Mouse (Mus musculus) forebrain, embryonic 15.5 days (tissue): ENCODE results near the gene Mepce. TPM values are rescaled to one million over a fixed set of nuclear protein-coding genes. Genes with fewer than 3 reads are reported as not detected.
A peak's percentile ranks its signal among the peaks of the same experiment; 100 is the strongest.

Source experiments
- ATAC-seq: fragments of 200-750 bp; cut with Nextera tagmentation; replicated peaks from 2 replicates; pipeline ENCODE4 v1.8.0; 2017; ENCODE audit warnings: mild to moderate bottlenecking, moderate TSS enrichment, moderate library complexity
- H3K27ac ChIP-seq: fragments of 300-500 bp; sonication (generic); replicated peaks from 2 replicates; pipeline ENCODE4 v1.5.1; 2015; ENCODE audit warnings: mild to moderate bottlenecking, inconsistent platforms
- H3K27me3 ChIP-seq: fragments of 300-500 bp; sonication (generic); 2 replicates; pipeline ENCODE4 v1.6.1; 2015; ENCODE audit warnings: inconsistent platforms
- H3K36me3 ChIP-seq: fragments of 300-500 bp; sonication (generic); 2 replicates; pipeline ENCODE4 v1.6.1; 2015; ENCODE audit warnings: mild to moderate bottlenecking, inconsistent platforms
- H3K4me1 ChIP-seq: fragments of 300-500 bp; sonication (generic); 2 replicates; pipeline ENCODE4 v1.6.1; 2015; ENCODE audit warnings: inconsistent platforms
- H3K4me2 ChIP-seq: fragments of 300-500 bp; sonication (generic); replicated peaks from 2 replicates; pipeline ENCODE4 v1.6.1; 2015; ENCODE audit warnings: mild to moderate bottlenecking, inconsistent platforms
- H3K4me3 ChIP-seq: fragments of 300-500 bp; sonication (generic); 2 replicates; pipeline ENCODE4 v1.5.1; 2015; ENCODE audit warnings: mild to moderate bottlenecking, inconsistent platforms
- H3K9ac ChIP-seq: fragments of 300-500 bp; sonication (generic); replicated peaks from 2 replicates; pipeline ENCODE4 v1.6.1; 2015; ENCODE audit warnings: mild to moderate bottlenecking, inconsistent platforms
- H3K9me3 ChIP-seq: fragments of 300-500 bp; sonication (generic); 2 replicates; pipeline ENCODE4 v1.6.1; 2016; ENCODE audit warnings: inconsistent platforms
- WGBS: fragments of 180-500 bp; shearing (Covaris S2); methylation state at CpG from one replicate; pipeline ENCODE4 v1.1.7; 2015; ENCODE audit warnings: mixed read lengths; 5-methylcytosine and 5-hydroxymethylcytosine counted together
- polyA plus RNA-seq: library from polyadenylated mRNA; unstranded; fragments of >200 nt; fragmentation: Nextera tagmentation; extraction: Ambion mirVana; gene quantifications from 2 replicates; pipeline ENCODE4 v1.2.1, GENCODE M21; 2015

Mepce gene
- polyA plus RNA-seq, 1 experiment from 2014 or later: 12.3 TPM

- 5% methylated on average over 49 of the region's 62 CpGs for WGBS
- H3K4me1 ChIP-seq: peaks cover 53% of the 10 kb centered on the region
- ATAC-seq: peak; percentile 3
These were observed 2.1 kb downstream of the Mepce start for GRCm38 (mm10) chr5:137785164-137786031.

GRCm38 (mm10) chr5:137784546-137784945, 2.9 kb downstream of the Mepce start:
- peak overlapping the region; percentile 95 for H3K9ac ChIP-seq
- peaks cover 62% of the 10 kb centered on the region for H3K4me1 ChIP-seq
- no peak for ATAC-seq
- WGBS: 88% methylated on average over 14 of the region's 14 CpGs
- H3K36me3 ChIP-seq: peaks cover 43% of the 10 kb centered on the region
- peak overlapping the region; percentile 86 for H3K4me3 ChIP-seq
- H3K27me3 ChIP-seq: no peaks in the 10 kb centered on the region
- H3K27ac ChIP-seq: no peak overlapping the region
- peak overlapping the region; percentile 95 for H3K4me2 ChIP-seq
- no peaks in the 10 kb centered on the region for H3K9me3 ChIP-seq

More at GRCm38 (mm10) chr5:137785164-137786031, 2.1 kb downstream of the Mepce start:
- Histone ChIP-seq H3K36me3 (peaks cover 38% of the 10 kb centered on the region), H3K4me3 (peak overlapping the region; percentile 86), H3K4me2 (peak overlapping the region; percentile 95), H3K27me3 (no peaks in the 10 kb centered on the region), H3K9ac (peak overlapping the region; percentile 95), H3K27ac (peak overlapping the region; percentile 99), H3K9me3 (no peaks in the 10 kb centered on the region)

GRCm38 (mm10) chr5:137783901-137784540, 3.4 kb downstream of the Mepce start:
- H3K27ac ChIP-seq: no peak overlapping the region
- peaks cover 66% of the 10 kb centered on the region for H3K4me1 ChIP-seq
- H3K4me2 ChIP-seq: peak overlapping the region; percentile 95
- no peak for ATAC-seq
- peak overlapping the region; percentile 86 for H3K4me3 ChIP-seq
- no peaks in the 10 kb centered on the region for H3K27me3 ChIP-seq
- peaks cover 43% of the 10 kb centered on the region for H3K36me3 ChIP-seq
- WGBS: 68% methylated on average over 9 of the region's 9 CpGs
- peak overlapping the region; percentile 95 for H3K9ac ChIP-seq
- H3K9me3 ChIP-seq: no peaks in the 10 kb centered on the region

DNA sequence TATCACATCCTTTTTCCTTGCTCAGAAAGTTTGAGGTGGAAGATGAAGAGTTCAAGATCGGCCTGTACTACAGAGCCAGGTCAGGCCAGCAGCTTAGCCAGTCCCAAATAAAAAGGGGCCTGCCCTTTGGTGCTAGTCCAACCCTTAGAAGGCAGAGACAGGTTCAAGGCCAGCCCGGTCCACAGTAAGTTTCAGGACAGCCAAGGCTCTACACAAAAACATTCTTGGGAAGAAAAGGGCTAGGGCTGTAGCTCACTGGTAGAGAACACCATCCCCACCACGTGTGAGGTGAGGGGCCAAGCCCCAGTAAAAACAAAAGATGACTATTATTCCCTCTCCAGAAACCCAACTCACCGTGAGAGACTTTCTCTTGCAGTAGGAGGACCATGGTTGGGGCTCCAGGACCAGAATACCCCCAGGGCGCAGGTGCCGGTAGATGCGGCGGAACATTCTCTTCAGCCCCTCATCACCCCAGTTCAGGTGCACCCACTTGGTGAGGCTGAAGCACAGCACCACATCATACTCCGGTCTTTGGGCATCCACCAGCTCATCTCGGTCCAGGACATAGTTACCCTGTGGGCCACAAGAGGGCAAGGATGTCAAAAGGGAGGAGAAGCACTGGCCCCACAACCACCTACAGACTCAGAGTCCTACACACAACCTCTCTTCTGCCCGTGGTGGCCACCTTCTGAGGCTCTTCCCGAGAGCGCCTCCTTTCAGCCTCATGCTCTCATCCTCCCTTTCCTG, 4.5 kb downstream of the Mepce start:
- H3K9me3 ChIP-seq: no peaks in the 10 kb centered on the region
- H3K36me3 ChIP-seq: peaks cover 43% of the 10 kb centered on the region
- 87% methylated on average over 13 of the region's 13 CpGs for WGBS
- peak overlapping the region; percentile 95 for H3K4me2 ChIP-seq
- no peak overlapping the region for H3K27ac ChIP-seq
- H3K27me3 ChIP-seq: no peaks in the 10 kb centered on the region
- H3K9ac ChIP-seq: peak overlapping the region; percentile 95; the same call in 1 of the 2 replicates
- peak overlapping the region; percentile 86 for H3K4me3 ChIP-seq
- H3K4me1 ChIP-seq: peaks cover 67% of the 10 kb centered on the region
- no peak for ATAC-seq

GRCm38 (mm10) chr5:137781661-137782060, 5.8 kb downstream of the Mepce start:
- ATAC-seq: no peak
- Histone ChIP-seq H3K9me3 (no peaks in the 10 kb centered on the region), H3K4me2 (no peak overlapping the region), H3K27me3 (no peaks in the 10 kb centered on the region), H3K4me1 (peaks cover 65% of the 10 kb centered on the region), H3K4me3 (no peak overlapping the region), H3K36me3 (peaks cover 43% of the 10 kb centered on the region), H3K9ac (0 out of 2 replicates have a peak overlapping the region, but pooled peaks have one; percentile 14), H3K27ac (no peak overlapping the region)
- 93% methylated on average over 7 of the region's 7 CpGs for WGBS

DNA sequence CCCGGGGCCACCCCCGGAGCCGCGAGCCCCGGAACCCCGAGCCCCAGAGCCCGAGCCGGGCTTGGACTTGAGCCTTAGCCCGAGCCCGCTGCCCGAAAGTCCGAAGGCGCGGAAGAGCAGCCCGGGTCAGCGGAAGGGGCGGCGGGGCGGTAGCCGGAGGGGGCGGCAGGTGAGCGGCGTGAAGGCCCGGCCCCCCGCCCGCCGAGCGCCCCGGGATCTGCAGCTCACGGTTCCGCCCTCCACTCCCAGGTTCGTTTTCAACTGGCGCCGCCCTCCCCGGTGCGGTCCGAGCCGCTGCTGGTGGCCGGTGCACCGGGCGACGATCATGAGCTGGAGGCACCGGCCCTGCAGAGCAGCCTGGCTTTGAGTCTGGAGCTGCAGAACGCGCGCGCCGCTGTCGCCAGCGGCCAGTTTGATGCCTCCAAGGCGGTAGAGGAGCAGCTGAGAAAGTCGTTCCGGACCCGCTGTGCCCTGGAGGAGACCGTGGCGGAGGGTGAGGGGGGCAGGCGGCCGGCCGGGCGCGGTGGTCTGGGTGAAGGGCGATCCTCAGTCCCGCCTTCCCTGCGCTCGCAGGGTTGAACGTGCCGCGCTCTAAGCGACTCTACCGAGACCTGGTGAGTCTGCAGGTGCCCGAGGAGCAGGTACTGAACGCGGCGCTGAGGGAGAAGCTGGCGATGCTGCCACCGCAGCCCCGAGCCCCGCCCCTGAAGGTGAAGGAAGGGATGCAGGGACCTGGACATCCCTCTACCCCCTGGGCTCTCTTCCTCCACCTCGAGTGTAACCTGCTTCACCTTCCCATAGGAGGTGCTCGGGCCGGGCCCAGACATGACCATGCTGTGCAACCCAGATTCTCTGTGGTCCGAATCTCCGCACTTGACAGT, 8.2 kb downstream of the Mepce start:
- Histone ChIP-seq H3K9me3 (no peaks in the 10 kb centered on the region), H3K4me2 (peak overlapping the region; percentile 99), H3K27me3 (no peaks in the 10 kb centered on the region), H3K4me1 (peaks cover 55% of the 10 kb centered on the region), H3K4me3 (peak overlapping the region; percentile 99), H3K27ac (peak overlapping the region; percentile 92), H3K36me3 (peaks cover 39% of the 10 kb centered on the region), H3K9ac (peak overlapping the region; percentile 97)
- peak; percentile 14; the same call in 1 of the 2 replicates for ATAC-seq
- under 1% methylated on average over 80 of the region's 83 CpGs for WGBS

- Histone ChIP-seq H3K4me1 (peaks cover 48% of the 10 kb centered on the region), H3K9me3 (no peaks in the 10 kb centered on the region), H3K36me3 (peaks cover 37% of the 10 kb centered on the region), H3K4me2 (peak within 1 kb of the TSS; percentile 99), H3K9ac (peak within 1 kb of the TSS; percentile 97), H3K4me3 (peak within 1 kb of the TSS; percentile 99), H3K27me3 (no peaks in the 10 kb centered on the region), H3K27ac (peak within 1 kb of the TSS; percentile 92)
- under 1% methylated on average over 30 of the region's 31 CpGs for WGBS
- ATAC-seq: peak; percentile 97
These were observed 8.8 kb downstream of the Mepce start, which contains the start of gene Ppp1r35 for GRCm38 (mm10) chr5:137778635-137779034. Ppp1r35 (plus strand) TSS chr5:137778849.

DNA sequence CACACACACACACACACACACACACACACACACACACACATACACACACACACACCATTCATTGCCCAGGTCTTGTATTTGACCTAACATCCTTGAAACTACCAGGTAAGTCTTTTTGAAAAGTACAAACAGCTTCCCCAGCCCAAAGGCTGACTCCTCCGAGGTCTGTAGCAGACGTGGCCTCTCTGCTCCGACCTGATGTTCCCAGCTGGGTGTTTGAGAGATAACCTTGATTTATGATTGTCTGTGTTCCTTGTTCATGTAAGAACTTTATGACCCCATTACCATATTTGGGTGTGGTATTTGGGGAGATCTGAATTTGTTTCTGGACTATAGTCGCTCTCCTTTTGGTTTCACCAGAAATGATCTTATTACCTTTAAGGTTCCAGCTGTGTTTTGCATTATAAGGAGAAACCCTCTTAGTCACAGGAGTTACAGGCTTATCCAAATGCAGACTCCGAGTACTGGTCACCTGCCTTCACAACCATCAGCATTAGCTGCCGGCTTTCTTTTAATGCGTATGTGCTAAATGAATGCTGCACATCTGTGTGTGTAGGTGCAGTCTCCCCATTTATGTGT, 10.1 kb downstream of the Mepce start:
- WGBS: 86% methylated on average over 7 of the region's 7 CpGs
- ATAC-seq: no peak

DNA sequence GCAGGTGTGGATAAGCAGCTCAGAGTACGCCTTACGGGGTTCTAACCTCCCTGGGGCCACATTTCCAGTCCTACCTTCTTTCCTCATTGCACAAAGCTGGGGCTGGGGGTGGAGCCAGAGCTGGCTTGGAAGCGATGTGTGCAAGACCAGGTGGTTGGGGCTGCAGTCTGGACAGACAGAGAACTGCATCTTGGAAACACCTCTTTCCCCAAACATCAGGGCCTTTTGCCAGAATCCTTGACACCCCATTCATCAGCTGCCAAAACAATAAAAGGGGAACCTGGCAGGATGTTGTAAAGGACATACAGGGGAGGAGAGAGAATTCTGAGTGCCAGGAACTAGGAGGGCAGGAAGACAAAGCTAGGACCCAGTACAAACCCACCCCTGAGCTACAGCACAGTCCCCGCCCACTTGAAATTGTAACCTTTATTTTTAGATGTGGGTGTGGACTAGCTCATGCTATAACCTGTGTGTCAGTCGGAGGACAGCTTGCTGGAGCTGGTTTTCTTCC, 11.0 kb downstream of the Mepce start:
- no peak overlapping the region for H3K9ac ChIP-seq
- H3K27me3 ChIP-seq: no peaks in the 10 kb centered on the region
- no peak overlapping the region for H3K27ac ChIP-seq
- H3K4me2 ChIP-seq: no peak overlapping the region
- no peaks in the 10 kb centered on the region for H3K9me3 ChIP-seq
- peaks cover 26% of the 10 kb centered on the region for H3K4me1 ChIP-seq
- no peak overlapping the region for H3K4me3 ChIP-seq
- no peak for ATAC-seq
- H3K36me3 ChIP-seq: peaks cover 15% of the 10 kb centered on the region
- 37% methylated on average over 5 of the region's 5 CpGs for WGBS

More for the DNA sequence above, 10.1 kb downstream of the Mepce start:
- no peak overlapping the region for H3K27ac ChIP-seq
- H3K36me3 ChIP-seq: peaks cover 24% of the 10 kb centered on the region
- no peak overlapping the region for H3K4me2 ChIP-seq
- no peak overlapping the region; the same call in 1 of the 2 replicates for H3K9ac ChIP-seq
- H3K4me1 ChIP-seq: peaks cover 35% of the 10 kb centered on the region
- H3K4me3 ChIP-seq: no peak overlapping the region
- no peaks in the 10 kb centered on the region for H3K9me3 ChIP-seq
- no peaks in the 10 kb centered on the region for H3K27me3 ChIP-seq

DNA sequence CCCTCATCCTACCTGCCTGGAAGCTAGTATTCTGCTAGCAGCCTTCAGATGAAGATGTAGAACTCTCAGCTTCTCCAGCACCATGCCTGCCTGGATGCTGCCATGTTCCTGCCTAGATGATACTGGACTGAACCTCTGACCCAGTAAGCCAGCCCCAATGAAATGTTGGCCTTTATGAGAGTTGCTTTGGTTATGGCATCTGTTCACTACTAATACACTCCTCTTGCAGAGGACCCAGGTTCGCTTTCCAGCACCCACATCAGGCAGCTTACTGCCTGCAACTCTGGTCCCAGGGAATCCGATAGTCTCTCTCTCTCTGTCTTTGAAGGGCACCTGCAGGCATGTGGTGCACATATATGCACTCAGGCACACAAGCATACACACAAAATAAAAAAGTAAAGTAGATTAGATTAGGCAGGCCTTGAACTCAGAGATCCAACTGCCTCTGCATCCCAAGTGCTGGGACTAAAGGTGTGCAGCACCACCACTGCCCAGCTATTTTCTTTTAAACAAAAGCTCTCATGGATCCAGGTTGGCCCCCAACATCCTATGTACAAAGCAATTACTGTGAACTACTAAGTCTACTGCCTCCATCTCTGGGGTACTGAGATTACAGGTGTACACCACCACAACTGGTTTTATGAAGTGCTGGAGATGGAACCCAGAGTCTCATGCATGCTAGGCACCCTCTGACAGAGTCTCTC, 11.7 kb downstream of the Mepce start:
- Histone ChIP-seq H3K27ac (no peak overlapping the region), H3K9ac (no peak overlapping the region), H3K4me1 (peaks cover 20% of the 10 kb centered on the region), H3K36me3 (peaks cover 8% of the 10 kb centered on the region), H3K4me3 (no peak overlapping the region), H3K4me2 (no peak overlapping the region), H3K9me3 (no peaks in the 10 kb centered on the region), H3K27me3 (no peaks in the 10 kb centered on the region)
- no peak for ATAC-seq
- WGBS: 87% methylated on average over 2 of the region's 2 CpGs
